Mouse (Mus musculus) forebrain, embryonic 10.5 days (tissue): ENCODE data around the gene Gps2. TPM values are rescaled to one million over a fixed set of nuclear protein-coding genes. Genes with fewer than 3 reads are reported as not detected.

Experiments used
- DNase-seq: peaks from one replicate; pipeline ENCODE4 v3.0.0-alpha.2; 2017; ENCODE audit warnings: low spot score; ENCODE audit errors: extremely low spot score
- H3K27ac ChIP-seq: fragments of 300-500 bp; sonication (generic); 2 replicates; pipeline ENCODE4 v1.5.1; 2016; ENCODE audit warnings: mild to moderate bottlenecking
- H3K27me3 ChIP-seq: fragments of 300-500 bp; sonication (generic); 2 replicates; pipeline ENCODE4 v1.6.1; 2016; ENCODE audit warnings: mild to moderate bottlenecking; ENCODE audit not compliant: poor library complexity, severe bottlenecking
- H3K36me3 ChIP-seq: fragments of 300-500 bp; sonication (generic); replicated peaks from 2 replicates; pipeline ENCODE4 v1.6.1; 2016; ENCODE audit warnings: mild to moderate bottlenecking, moderate library complexity
- H3K4me1 ChIP-seq: fragments of 300-500 bp; sonication (generic); 2 replicates; pipeline ENCODE4 v1.6.1; 2016
- H3K4me3 ChIP-seq: fragments of 300-500 bp; sonication (generic); 2 replicates; pipeline ENCODE4 v1.5.1; 2016; ENCODE audit warnings: mild to moderate bottlenecking, moderate library complexity
- H3K9me3 ChIP-seq: fragments of 300-500 bp; sonication (generic); 2 replicates; pipeline ENCODE4 v1.6.1; 2016; ENCODE audit warnings: mild to moderate bottlenecking, moderate library complexity
- whole genome bisulfite sequencing: fragments of 180-500 bp; shearing (Covaris S2); methylation state at CpG from one replicate; pipeline ENCODE4 v1.1.7; 2016; 5-methylcytosine and 5-hydroxymethylcytosine counted together
- polyA plus RNA-seq: library from polyadenylated mRNA; unstranded; fragments of >200 nt; fragmentation: Nextera tagmentation; extraction: Ambion mirVana; gene quantifications from 2 replicates; pipeline ENCODE4 v1.2.1, GENCODE M21; 2016

Gene Gps2
- polyA plus RNA-seq, 1 experiment from 2014 or later, result 97.3 TPM

DNA sequence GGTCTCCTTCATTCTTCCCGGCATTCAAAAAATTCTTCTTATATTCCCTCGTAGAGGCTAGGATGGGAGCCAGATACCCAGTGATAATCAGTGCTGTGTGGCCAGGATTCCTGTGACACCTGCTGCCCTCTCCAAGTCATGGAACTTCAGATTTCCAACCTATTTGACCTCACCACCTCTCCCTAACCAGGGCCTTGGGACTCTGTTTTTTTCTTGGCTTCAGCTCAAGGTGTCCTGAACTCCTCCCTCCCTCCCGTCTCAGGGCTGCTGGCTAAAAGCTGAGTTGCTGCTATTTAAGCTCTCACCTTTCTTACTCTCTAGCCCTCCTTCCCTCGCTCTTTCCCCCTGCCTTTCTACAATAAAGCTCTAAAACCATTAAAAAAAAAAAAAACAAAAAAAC lies 13.8 kb upstream of the Gps2 start:
- Histone ChIP-seq H3K27me3 (peaks cover 8% of the 10 kb centered on the region; the same call in 1 of the 2 replicates), H3K36me3 (peaks cover 24% of the 10 kb centered on the region), H3K4me1 (peaks cover 52% of the 10 kb centered on the region), H3K4me3 (peak overlapping the region; percentile 99), H3K27ac (peak overlapping the region; percentile 99), H3K9me3 (no peaks in the 10 kb centered on the region)
- 26% methylated on average over 4 of the region's 4 CpGs for WGBS
- DNase-seq, result no peak

DNA sequence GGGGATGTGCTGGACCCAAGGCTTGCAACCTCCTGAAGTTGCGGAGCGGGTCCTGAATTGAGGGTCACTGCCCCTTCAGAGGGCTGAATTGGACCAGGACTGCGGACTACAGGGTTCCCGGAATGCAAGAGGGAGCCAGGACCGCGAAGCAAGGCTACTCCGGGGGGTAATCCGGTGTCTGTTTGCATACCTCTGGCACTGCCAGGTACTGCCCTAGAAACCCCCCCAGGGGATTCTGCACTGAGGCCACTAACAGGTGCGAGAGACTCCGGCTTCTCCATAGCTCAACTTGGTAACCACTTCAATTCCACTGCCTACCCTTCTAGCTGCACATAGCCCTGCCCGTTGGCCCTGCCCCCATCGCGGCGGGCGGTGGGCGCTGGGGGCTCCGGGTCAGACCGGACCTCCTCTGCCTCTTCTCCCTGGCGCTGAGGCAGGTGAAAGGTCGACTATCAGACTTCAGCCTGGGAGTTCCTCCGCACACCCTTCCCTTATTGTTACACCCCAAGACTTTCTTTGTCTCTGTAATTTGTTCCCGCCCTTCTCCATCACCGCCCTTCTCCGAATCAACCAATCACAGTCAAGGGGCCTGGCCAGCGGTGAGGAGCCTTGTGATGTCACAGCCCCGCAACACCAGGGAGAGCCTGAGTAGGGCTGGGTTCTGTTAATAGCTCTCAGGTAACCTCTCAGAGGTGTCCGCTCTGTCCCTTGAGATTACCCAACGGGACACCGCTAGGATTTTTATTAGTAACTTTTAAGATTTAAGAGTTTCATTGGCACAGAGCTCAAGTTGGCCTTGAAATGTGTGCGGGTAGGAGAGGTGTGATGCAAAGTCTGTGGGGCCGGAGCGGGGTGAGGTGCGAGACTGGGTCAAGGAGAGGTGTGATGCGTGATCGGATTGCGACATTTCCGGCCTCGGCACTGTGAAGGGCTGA lies 12.9 kb upstream of the Gps2 start, which contains the start of the genes 2810408A11Rik and Neurl4:
Gene 2810408A11Rik, minus strand, starts transcription at position 517 of the 935 bp plus-strand sequence.
Gene Neurl4, plus strand, starts transcription at position 602 of the 935 bp plus-strand sequence.
- H3K4me1 ChIP-seq, result peaks cover 47% of the 10 kb centered on the region
- peak within 1 kb of the TSS; percentile 99 for H3K27ac ChIP-seq
- H3K9me3 ChIP-seq, result no peaks in the 10 kb centered on the region
- H3K4me3 ChIP-seq, result peak within 1 kb of the TSS; percentile 99
- H3K36me3 ChIP-seq, result peaks cover 33% of the 10 kb centered on the region
- under 1% methylated on average over 38 of the region's 38 CpGs for WGBS
- H3K27me3 ChIP-seq, result peaks cover 8% of the 10 kb centered on the region; the same call in 1 of the 2 replicates
- DNase-seq, result peak; percentile 92

DNA sequence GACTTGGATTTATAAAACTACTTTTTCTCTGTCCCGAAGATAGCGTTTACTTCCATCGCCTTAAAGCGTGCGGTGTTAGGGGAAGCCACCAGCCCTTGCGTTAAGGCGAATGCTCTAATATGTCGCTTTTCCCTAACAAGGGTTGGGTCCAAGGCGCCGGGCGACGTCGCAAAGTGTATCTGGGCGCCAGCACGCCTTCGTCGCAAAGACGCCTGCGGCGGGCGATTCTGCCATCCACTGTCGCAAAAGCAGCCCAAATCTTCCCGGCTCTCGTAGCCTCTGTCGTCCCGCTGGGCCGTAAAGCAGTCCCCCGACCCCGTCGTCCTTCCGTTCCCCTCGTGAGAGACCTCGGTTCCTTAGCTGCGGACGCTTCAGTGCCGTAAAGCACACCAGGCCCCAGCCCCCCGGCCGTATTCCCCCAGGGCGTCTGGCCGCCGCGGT lies 12.3 kb upstream of the Gps2 start:
- H3K4me3 ChIP-seq, result peak overlapping the region; percentile 99
- WGBS, result under 1% methylated on average over 42 of the region's 42 CpGs
- H3K36me3 ChIP-seq, result peaks cover 40% of the 10 kb centered on the region
- DNase-seq, result peak; percentile 97
- peak overlapping the region; percentile 99 for H3K27ac ChIP-seq
- peaks cover 47% of the 10 kb centered on the region for H3K4me1 ChIP-seq
- no peaks in the 10 kb centered on the region for H3K9me3 ChIP-seq
- peaks cover 8% of the 10 kb centered on the region; the same call in 1 of the 2 replicates for H3K27me3 ChIP-seq

DNA sequence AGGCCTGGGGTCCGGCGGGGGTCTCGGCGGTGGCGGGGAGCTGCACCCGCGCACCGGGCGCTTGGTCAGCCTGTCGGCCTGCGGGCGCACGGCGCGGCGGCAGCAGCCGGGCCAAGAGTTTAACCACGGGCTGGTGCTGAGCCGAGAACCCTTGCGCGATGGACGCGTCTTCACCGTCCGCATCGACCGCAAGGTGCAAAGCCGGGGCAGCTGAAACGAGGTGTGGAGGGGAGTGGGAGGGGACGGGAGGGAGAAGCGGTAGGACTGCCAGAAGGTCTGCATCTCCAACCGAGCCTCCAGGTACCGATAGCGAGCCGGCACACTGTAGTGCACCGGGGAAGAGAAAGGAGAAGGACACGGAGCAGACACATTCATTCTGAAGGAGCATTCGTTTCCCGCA lies 11.7 kb upstream of the Gps2 start:
- peak overlapping the region; percentile 99 for H3K4me3 ChIP-seq
- H3K9me3 ChIP-seq, result no peaks in the 10 kb centered on the region
- peaks cover 45% of the 10 kb centered on the region for H3K36me3 ChIP-seq
- peak overlapping the region; percentile 99 for H3K27ac ChIP-seq
- H3K27me3 ChIP-seq, result peaks cover 8% of the 10 kb centered on the region; the same call in 1 of the 2 replicates
- H3K4me1 ChIP-seq, result peaks cover 47% of the 10 kb centered on the region
- WGBS, result under 1% methylated on average over 39 of the region's 39 CpGs
- DNase-seq, result peak; percentile 46

DNA sequence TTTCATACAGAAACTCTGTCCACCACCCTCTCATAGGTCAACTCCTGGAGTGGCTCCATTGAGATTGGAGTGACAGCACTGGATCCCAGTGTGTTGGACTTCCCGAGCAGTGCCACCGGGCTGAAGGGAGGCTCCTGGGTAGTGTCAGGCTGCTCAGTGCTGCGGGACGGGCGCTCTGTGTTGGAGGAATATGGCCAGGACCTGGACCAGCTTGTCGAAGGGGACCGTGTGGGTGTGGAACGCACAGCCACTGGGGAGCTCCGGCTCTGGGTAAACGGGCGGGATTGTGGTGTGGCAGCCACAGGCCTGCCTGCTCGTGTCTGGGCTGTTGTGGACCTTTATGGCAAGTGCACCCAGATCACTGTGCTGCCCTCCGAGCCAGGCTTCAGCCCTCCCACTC lies 10.7 kb upstream of the Gps2 start:
- DNase-seq, result no peak
- Histone ChIP-seq H3K4me3 (peak overlapping the region; percentile 99), H3K27ac (peak overlapping the region; percentile 99; the same call in 1 of the 2 replicates), H3K4me1 (peaks cover 47% of the 10 kb centered on the region), H3K9me3 (no peaks in the 10 kb centered on the region), H3K27me3 (peaks cover 8% of the 10 kb centered on the region; the same call in 1 of the 2 replicates), H3K36me3 (peaks cover 52% of the 10 kb centered on the region)
- 90% methylated on average over 12 of the region's 13 CpGs for WGBS

DNA sequence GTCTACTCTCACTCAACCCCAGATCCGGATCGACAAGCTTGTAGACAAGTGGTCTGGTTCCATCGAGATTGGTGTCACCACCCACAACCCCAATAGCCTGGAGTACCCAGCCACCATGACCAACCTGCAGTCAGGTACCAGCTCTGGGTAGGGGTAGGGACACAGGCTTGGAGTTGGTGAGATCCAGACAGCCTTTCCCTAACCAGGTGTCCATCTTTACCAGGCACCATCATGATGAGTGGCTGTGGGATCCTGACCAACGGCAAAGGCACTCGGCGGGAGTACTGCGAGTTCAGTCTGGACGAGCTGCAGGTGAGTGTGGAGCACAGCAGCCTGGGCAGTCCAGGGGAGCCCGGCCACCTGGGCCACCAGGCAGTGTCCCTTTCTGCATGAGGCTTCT lies 9.4 kb upstream of the Gps2 start:
- 96% methylated on average over 9 of the region's 9 CpGs for WGBS
- no peak overlapping the region for H3K27ac ChIP-seq
- peaks cover 35% of the 10 kb centered on the region for H3K4me1 ChIP-seq
- no peak overlapping the region for H3K4me3 ChIP-seq
- no peak for DNase-seq
- H3K27me3 ChIP-seq, result peaks cover 6% of the 10 kb centered on the region; the same call in 1 of the 2 replicates
- H3K9me3 ChIP-seq, result no peaks in the 10 kb centered on the region
- H3K36me3 ChIP-seq, result peaks cover 65% of the 10 kb centered on the region

DNA sequence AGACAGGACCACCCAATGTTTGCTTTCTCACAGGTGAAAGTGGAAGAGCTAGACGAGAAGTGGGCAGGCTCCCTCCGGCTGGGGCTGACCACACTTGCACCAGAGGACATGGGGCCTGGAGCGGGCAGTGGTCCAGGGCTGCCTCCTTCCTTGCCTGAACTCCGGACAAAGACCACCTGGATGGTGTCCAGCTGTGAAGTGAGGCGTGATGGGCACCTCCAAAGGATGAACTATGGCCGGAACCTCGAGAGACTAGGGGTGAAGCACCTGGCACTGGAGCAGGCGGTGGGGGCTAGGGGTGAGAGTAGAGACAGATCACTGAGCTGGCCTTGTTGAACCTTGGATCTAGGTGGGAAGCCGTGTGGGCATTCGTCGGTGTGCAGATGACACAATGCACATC lies 5.0 kb upstream of the Gps2 start:
- Histone ChIP-seq H3K27me3 (no peaks in the 10 kb centered on the region), H3K4me1 (peaks cover 11% of the 10 kb centered on the region), H3K4me3 (no peak overlapping the region), H3K36me3 (peaks cover 100% of the 10 kb centered on the region), H3K9me3 (no peaks in the 10 kb centered on the region), H3K27ac (no peak overlapping the region)
- 96% methylated on average over 11 of the region's 11 CpGs for WGBS
- no peak for DNase-seq

DNA sequence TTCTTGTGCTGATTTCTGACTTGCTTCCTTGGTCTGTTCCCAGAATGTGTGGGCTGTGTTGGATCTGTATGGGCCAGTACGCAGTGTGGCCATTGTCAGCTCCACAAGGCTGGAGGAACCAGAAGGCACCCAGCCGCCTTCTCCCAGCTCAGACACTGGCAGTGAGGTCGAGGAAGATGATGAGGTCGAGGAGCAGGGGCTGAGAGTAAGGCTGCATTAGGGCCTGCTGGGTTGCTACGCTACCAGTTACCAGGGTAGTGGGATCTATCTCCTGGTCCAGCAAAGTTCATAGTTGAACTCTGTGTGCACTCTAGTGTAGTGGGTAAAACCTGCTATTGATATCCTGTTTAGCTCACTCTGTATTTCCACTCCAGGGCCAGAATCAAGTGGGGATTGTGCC lies 4.5 kb upstream of the Gps2 start:
- H3K4me3 ChIP-seq, result no peak overlapping the region
- H3K27me3 ChIP-seq, result no peaks in the 10 kb centered on the region
- no peaks in the 10 kb centered on the region for H3K9me3 ChIP-seq
- peaks cover 15% of the 10 kb centered on the region for H3K4me1 ChIP-seq
- peaks cover 96% of the 10 kb centered on the region for H3K36me3 ChIP-seq
- 91% methylated on average over 5 of the region's 5 CpGs for WGBS
- no peak overlapping the region for H3K27ac ChIP-seq
- no peak for DNase-seq

DNA sequence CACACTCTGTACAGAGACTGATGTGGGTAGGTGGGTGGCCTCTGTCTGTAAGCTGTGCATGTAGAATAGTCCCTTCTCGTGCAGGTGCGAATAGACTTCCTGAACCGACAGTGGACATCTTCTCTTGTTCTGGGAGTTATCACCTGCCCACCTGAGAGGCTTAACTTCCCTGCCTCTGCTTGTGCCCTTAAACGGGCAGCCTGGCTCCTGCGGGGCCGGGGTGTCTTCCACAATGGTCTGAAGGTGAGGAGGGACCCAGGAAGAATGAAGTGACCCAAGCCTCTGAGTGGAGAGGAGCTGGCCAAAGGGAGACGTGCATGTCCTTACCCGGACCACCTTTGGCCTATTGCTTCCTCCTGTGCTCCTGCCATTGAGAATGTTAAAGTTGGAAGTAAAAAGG lies 3.5 kb upstream of the Gps2 start:
- Histone ChIP-seq H3K9me3 (no peaks in the 10 kb centered on the region), H3K4me1 (peaks cover 25% of the 10 kb centered on the region), H3K4me3 (no peak overlapping the region), H3K27ac (no peak overlapping the region), H3K27me3 (no peaks in the 10 kb centered on the region), H3K36me3 (peaks cover 94% of the 10 kb centered on the region)
- WGBS, result 93% methylated on average over 8 of the region's 8 CpGs
- no peak for DNase-seq

DNA sequence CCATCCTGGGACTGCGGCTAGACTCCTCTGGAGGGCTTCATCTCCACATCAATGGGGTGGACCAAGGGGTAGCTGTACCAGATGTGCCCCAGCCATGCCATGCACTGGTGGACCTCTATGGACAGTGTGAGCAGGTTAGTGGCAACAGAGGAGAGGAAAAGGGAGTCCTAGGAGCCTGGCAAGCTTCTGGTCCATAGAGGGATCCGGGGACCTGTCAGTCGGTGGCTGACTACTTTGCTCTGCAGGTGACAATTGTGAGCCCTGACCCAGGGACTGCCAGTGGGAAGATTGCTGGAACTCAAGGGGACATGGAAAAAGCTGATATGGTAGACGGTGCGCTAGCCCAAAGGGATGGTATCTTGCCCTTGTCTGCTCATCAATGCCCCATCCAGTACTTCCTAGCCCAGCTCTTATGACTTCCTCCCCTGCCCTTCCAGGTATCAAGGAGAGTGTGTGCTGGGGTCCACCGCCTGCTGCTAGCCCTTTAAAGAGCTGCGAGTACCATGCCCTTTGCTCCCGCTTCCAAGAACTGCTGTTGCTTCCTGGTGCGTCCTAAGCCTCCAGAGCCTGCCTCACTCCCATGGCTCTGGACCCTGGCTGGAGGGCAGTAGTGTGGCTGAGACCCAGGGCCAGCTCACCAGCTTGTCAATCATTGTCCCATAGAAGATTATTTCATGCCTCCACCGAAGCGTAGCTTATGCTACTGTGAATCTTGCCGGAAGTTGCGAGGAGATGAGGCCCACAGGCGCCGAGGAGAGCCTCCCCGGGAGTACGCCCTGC lies 2.7 kb upstream of the Gps2 start:
- Histone ChIP-seq H3K4me3 (0 out of 2 replicates have a peak overlapping the region, but pooled peaks have one; percentile 1), H3K36me3 (peaks cover 94% of the 10 kb centered on the region), H3K27ac (no peak overlapping the region), H3K9me3 (no peaks in the 10 kb centered on the region), H3K4me1 (peaks cover 33% of the 10 kb centered on the region), H3K27me3 (no peaks in the 10 kb centered on the region)
- 93% methylated on average over 17 of the region's 17 CpGs for WGBS
- no peak for DNase-seq

DNA sequence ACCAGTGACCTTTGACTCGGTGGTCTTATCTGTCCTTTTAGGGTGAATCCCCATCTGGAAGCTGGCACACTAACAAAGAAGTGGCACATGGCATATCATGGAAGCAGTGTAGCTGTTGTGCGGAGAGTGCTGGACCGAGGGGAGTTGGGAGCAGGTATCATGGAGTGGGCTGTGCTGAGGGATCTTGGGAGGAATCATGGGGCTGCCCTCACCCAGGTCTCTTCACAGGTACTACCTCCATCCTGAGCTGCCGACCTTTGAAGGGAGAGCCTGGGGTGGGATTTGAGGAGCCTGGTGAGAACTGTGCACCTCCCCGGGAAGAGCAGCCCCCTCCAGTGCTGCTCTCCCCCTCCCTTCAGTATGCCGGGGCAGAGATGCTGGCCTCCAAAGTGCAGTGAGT lies 2.0 kb upstream of the Gps2 start:
- peaks cover 94% of the 10 kb centered on the region for H3K36me3 ChIP-seq
- no peaks in the 10 kb centered on the region for H3K27me3 ChIP-seq
- H3K4me3 ChIP-seq, result peak overlapping the region; percentile 1; the same call in 1 of the 2 replicates
- no peak for DNase-seq
- H3K4me1 ChIP-seq, result peaks cover 40% of the 10 kb centered on the region
- WGBS, result 86% methylated on average over 6 of the region's 6 CpGs
- no peak overlapping the region for H3K27ac ChIP-seq
- H3K9me3 ChIP-seq, result no peaks in the 10 kb centered on the region

DNA sequence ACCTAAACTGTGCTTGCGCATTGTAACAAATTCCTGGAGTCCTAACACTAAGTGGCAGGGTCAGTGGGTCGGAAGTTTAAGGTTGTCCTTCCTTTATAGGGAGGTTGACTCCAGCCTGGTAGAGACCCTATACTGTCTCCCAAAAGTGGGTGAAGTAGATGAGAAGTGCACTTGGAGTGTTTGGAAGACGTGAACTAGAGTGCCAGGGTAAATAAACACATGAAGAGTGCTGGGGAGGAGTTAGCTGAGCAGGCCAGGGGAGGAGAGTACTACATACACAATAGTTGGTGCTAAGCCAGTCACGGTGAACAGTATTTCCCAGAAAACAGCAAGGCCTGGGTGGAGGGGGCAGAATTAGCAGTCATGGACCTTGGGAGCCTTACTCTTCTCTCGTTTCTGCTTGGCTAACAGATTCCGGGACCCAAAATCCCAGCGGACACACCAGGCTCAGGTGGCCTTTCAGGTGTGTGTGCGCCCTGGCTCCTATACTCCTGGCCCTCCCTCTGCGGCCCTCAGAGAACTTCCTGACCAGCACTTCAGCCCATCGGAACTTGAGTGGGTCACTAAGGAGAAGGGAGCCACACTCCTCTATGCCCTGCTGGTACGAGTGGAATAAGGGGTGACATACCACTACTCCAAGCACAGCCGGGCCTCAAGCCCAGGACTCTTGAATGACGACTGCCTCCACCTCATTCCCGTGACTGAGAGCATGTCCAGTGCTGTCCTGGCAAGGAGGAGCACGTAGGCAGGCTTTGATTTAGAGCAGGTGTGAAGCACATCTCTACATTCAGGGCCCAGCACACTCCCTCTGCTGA lies 765 bp upstream of the Gps2 start:
- Histone ChIP-seq H3K4me1 (peaks cover 49% of the 10 kb centered on the region), H3K36me3 (peaks cover 94% of the 10 kb centered on the region), H3K27ac (peak overlapping the region; percentile 96), H3K4me3 (peak overlapping the region; percentile 96), H3K9me3 (no peaks in the 10 kb centered on the region), H3K27me3 (no peaks in the 10 kb centered on the region)
- WGBS, result 79% methylated on average over 15 of the region's 15 CpGs
- DNase-seq, result no peak
